ENCODE assay signal across 7 mouse cellular contexts in the genomic region with DNA sequence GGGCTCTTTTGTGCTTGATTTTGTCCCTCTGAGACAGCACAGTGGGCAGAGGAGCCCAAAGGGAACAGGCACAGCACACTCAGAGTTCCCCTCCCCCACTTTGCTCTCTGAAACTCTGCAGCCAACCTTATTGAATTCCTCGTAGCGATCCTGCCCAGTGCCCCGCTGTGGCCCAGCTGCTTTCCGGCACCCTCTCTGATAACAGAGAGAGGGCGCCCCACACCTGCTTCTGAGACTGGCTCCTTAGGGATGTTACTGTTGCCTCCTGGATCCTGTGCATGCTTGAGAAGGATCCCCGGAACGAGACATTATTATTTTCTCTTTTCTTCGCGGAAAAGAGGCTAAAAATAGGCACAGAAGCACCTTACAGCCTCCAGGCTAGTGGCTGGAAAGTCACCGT.
DNase-seq lines count a peak whose midpoint lies in the region; ATAC-seq and TF ChIP-seq lines count a peak whose summit lies in the region.

No protein-coding gene starts in this region.

- under 1% methylated on average over 10 of the region's 10 CpGs for WGBS in intestine, postnatal 0 days

- no peaks in the 10 kb centered on the region for H3K36me3 ChIP-seq in intestine, postnatal 0 days (ENCODE audit: control insufficient read depth, insufficient read depth)

- no peak overlapping the region for H3K9ac ChIP-seq in intestine, postnatal 0 days (ENCODE audit: low read depth, low read length)

- no peaks in the 10 kb centered on the region for H3K4me1 ChIP-seq in intestine, postnatal 0 days (replicated peaks; ENCODE audit: control insufficient read depth, insufficient read depth, low read length)

- H3K4me2 ChIP-seq in intestine, postnatal 0 days (replicated peaks; ENCODE audit: low read depth): peak overlapping the region; percentile 54

- H3K27me3 ChIP-seq in intestine, postnatal 0 days (replicated peaks; ENCODE audit: control insufficient read depth, insufficient read depth, low read length): peaks cover 6% of the 10 kb centered on the region; the same call in 1 of the 2 replicates

- DNase-seq in adrenal gland, adult 18-20 months (ENCODE audit: low spot score in 2 of 2): peak; percentile 22 to 32
- DNase-seq in cerebellum, adult 9-10 months: peak; percentile 83
- DNase-seq in frontal cortex, postnatal 36 days (ENCODE audit: low spot score in 2 of 2): peak; percentile 58 to 75
- DNase-seq in left cerebral cortex, postnatal 25 days (ENCODE audit: low spot score in 2 of 2): peak; percentile 64 to 80
- peak; percentile 70 for DNase-seq in mesoderm, embryonic 11.5 days (ENCODE audit: low read depth, low spot score)
- peak; percentile 53 for DNase-seq in testis, postnatal 14 days (ENCODE audit: low spot score)

- H3K4me3 ChIP-seq in intestine, postnatal 0 days (ENCODE audit: low read depth, low read length): peak overlapping the region; percentile 21

- intact Hi-C loops in left cerebral cortex, postnatal 25 days (cut with DNase I): loop anchor here (1.0 to 10.0 kb wide), 3 partner anchors 135 to 1578 kb away; no protein-coding TSS in a partner anchor

- no peak overlapping the region for H3K27ac ChIP-seq in intestine, postnatal 0 days (ENCODE audit: low read depth, low read length)

- TF ChIP-seq CTCF in intestine, postnatal 0 days (IDR thresholded peaks at IDR 0.05; ENCODE audit: low read depth): peak; percentile 61

- no peak for ATAC-seq in intestine, postnatal 0 days

- H3K9me3 ChIP-seq in intestine, postnatal 0 days (ENCODE audit: control insufficient read depth): no peaks in the 10 kb centered on the region

Comparison
In these comparisons a context has a peak if more than half of its experiments do, and no peak if none do; other contexts are left out.
1. DNase-seq: peak in every context shown above with its lines; median percentile 83 in cerebellum, adult 9-10 months; 72 in left cerebral cortex, postnatal 25 days; 70 in mesoderm, embryonic 11.5 days; 66 in frontal cortex, postnatal 36 days; 53 in testis, postnatal 14 days; 27 in adrenal gland, adult 18-20 months.